Mouse (Mus musculus): ENCODE data around the gene Foxg1.

The Foxg1 gene

GRCm38 (mm10) chr12:49417963-49418362 lies 35.5 kb downstream of the Foxg1 start:
- no peak for DNase-seq

Measured in cerebellum, adult 9-11 months (tissue).